Mouse (Mus musculus): Measurements from ENCODE around the gene Ddah1.

The Ddah1 gene

GRCm38 (mm10) chr3:145817276-145817675 is 58.8 kb downstream of the Ddah1 start:
- no peak for DNase-seq (ENCODE audit: low spot score)

- DNase-seq (ENCODE audit: low spot score): no peak
Observed at GRCm38 (mm10) chr3:145820439-145820838, 62.0 kb downstream of the Ddah1 start.

- DNase-seq (ENCODE audit: low spot score): no peak
Observed at GRCm38 (mm10) chr3:145820938-145821337, 62.5 kb downstream of the Ddah1 start.

GRCm38 (mm10) chr3:145822201-145822600 is 63.7 kb downstream of the Ddah1 start:
- DNase-seq (ENCODE audit: low spot score): no peak

GRCm38 (mm10) chr3:145823661-145824060 is 65.2 kb downstream of the Ddah1 start:
- no peak for DNase-seq (ENCODE audit: low spot score)

GRCm38 (mm10) chr3:145825416-145826055 is 67.1 kb downstream of the Ddah1 start:
- DNase-seq (ENCODE audit: low spot score): no peak

GRCm38 (mm10) chr3:145827191-145828045 is 68.9 kb downstream of the Ddah1 start:
- DNase-seq (ENCODE audit: low spot score): no peak

- no peak for DNase-seq (ENCODE audit: low spot score)
Observed at GRCm38 (mm10) chr3:145828906-145829305, 70.4 kb downstream of the Ddah1 start.

- DNase-seq (ENCODE audit: low spot score): no peak
Observed at GRCm38 (mm10) chr3:145833948-145834538, 75.6 kb downstream of the Ddah1 start.

- no peak for DNase-seq (ENCODE audit: low spot score)
Observed at GRCm38 (mm10) chr3:145838281-145838680, 79.8 kb downstream of the Ddah1 start.

- no peak for DNase-seq (ENCODE audit: low spot score)
Observed at GRCm38 (mm10) chr3:145841961-145842710, 83.7 kb downstream of the Ddah1 start.

GRCm38 (mm10) chr3:145843836-145844235 is 85.4 kb downstream of the Ddah1 start:
- DNase-seq (ENCODE audit: low spot score): no peak

GRCm38 (mm10) chr3:145844891-145845290 is 86.4 kb downstream of the Ddah1 start:
- no peak for DNase-seq (ENCODE audit: low spot score)

- no peak for DNase-seq (ENCODE audit: low spot score)
Observed at GRCm38 (mm10) chr3:145846255-145846654, 87.8 kb downstream of the Ddah1 start.

- DNase-seq (ENCODE audit: low spot score): no peak
Observed at GRCm38 (mm10) chr3:145852041-145852440, 93.6 kb downstream of the Ddah1 start.

- DNase-seq (ENCODE audit: low spot score): no peak
Observed at GRCm38 (mm10) chr3:145852800-145853199, 94.3 kb downstream of the Ddah1 start.

GRCm38 (mm10) chr3:145853713-145854112 is 95.2 kb downstream of the Ddah1 start:
- DNase-seq (ENCODE audit: low spot score): no peak

- DNase-seq (ENCODE audit: low spot score): no peak
Observed at GRCm38 (mm10) chr3:145854427-145854826, 96.0 kb downstream of the Ddah1 start.

- DNase-seq (ENCODE audit: low spot score): no peak
Observed at GRCm38 (mm10) chr3:145855299-145855698, 96.8 kb downstream of the Ddah1 start.

GRCm38 (mm10) chr3:145858388-145858787 is 99.9 kb downstream of the Ddah1 start:
- no peak for DNase-seq (ENCODE audit: low spot score)

- no peak for DNase-seq (ENCODE audit: low spot score)
Observed at GRCm38 (mm10) chr3:145862521-145862920, 104.0 kb downstream of the Ddah1 start.

- DNase-seq (ENCODE audit: low spot score): no peak
Observed at GRCm38 (mm10) chr3:145864033-145864712, 105.7 kb downstream of the Ddah1 start.

Data from T-cell, adult 2 months (primary cell).